Mouse (Mus musculus): ENCODE results near the gene Itpr1. TPM values are rescaled to one million over a fixed set of nuclear protein-coding genes. Genes with fewer than 3 reads are reported as not detected.

Itpr1 gene
- polyA plus RNA-seq, 1 experiment from 2014 or later, result 5.5 TPM

- Histone ChIP-seq H3K36me3 (ENCODE audit: control insufficient read depth, insufficient read depth, low read length) (no peaks in the 10 kb centered on the region), H3K9ac (replicated peaks; ENCODE audit: low read length) (no peak overlapping the region), H3K4me2 (ENCODE audit: low read length) (no peak overlapping the region), H3K9me3 (ENCODE audit: control insufficient read depth, low read length) (no peaks in the 10 kb centered on the region), H3K27ac (replicated peaks; ENCODE audit: low read depth, low read length) (no peak overlapping the region), H3K27me3 (ENCODE audit: control insufficient read depth, insufficient read depth, low read length) (no peaks in the 10 kb centered on the region), H3K4me3 (replicated peaks; ENCODE audit: low read depth, low read length) (no peak overlapping the region), H3K4me1 (ENCODE audit: control insufficient read depth, insufficient read depth, low read length) (peaks cover 16% of the 10 kb centered on the region)
- no peak for ATAC-seq (ENCODE audit: low FRiP score, low TSS enrichment)
- no peak for DNase-seq
- WGBS, result 81% methylated on average over 13 of the region's 13 CpGs
Measured at GRCm38 (mm10) chr6:108252565-108253360, 39.9 kb downstream of the Itpr1 start.

DNA sequence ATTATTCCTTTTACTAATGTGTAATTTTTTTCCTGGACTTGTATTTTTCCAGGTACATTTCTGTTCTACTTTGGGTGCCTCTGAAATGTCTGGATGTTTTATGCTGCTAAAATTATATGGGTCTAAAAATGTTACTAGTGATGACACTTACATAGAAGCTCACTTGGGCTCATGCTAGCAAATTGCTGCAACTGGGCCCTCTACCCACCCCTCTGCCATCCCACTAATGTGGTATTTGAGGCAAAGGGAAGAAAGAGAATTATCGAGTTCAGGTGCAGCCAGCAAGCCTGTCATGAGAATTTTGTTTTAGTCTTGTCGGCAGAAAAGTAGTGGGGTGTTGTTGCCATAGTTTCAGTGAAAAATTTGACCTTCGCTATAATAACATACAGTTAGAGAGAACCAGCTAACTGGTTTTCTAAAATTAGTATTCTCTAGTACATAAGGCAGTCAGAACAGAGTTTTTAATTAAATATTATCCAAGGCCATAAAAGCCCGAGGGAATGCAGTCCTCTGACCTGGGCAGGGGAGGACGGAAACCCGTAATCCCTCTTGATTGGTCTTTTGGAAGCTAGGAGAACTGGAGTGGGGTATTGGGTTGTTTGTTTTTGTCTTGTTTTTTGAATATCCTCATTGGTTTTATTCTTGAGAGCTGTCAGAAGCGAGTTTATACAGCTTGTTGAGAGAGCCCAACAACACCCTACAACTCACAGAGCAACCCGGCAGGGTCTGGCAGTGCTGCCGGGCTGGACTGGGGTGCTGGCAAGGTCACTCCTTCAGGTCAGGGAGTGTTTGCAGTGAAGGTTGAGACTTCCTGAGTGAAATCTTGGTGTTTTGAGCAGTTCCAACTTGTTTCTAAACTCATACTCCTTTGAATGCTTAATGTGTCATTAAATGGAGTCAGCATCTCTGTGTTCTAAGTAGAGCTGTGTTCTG is 41.5 kb downstream of the Itpr1 start:
- DNase-seq (no peak), ATAC-seq (ENCODE audit: low FRiP score, low TSS enrichment) (no peak)
- no peaks in the 10 kb centered on the region for H3K9me3 ChIP-seq (ENCODE audit: control insufficient read depth, low read length)
- no peaks in the 10 kb centered on the region for H3K27me3 ChIP-seq (ENCODE audit: control insufficient read depth, insufficient read depth, low read length)
- WGBS, result 78% methylated on average over 9 of the region's 9 CpGs
- no peak overlapping the region for H3K27ac ChIP-seq (replicated peaks; ENCODE audit: low read depth, low read length)
- H3K36me3 ChIP-seq (ENCODE audit: control insufficient read depth, insufficient read depth, low read length), result no peaks in the 10 kb centered on the region
- no peak overlapping the region for H3K9ac ChIP-seq (replicated peaks; ENCODE audit: low read length)
- peaks cover 6% of the 10 kb centered on the region for H3K4me1 ChIP-seq (ENCODE audit: control insufficient read depth, insufficient read depth, low read length)
- H3K4me2 ChIP-seq (ENCODE audit: low read length), result no peak overlapping the region
- no peak overlapping the region for H3K4me3 ChIP-seq (replicated peaks; ENCODE audit: low read depth, low read length)

DNA sequence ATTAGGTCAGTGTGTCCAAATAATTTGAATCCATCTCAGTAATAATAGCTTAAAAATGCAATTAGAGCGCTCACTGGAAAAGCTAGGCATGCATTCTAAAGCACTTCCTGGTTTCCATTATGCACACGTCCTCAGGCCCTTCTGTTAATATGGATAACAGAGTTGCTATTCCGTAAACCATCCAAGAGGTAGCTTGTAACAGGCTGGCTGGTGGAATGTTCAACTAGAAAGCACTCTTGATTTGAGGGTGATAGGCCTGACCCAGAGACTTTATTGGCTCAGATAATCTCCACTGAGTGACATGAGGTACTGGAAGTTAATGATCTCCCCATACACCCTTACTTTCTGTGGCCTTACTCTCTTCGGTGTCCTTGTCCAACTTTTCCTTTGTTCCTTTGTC is 43.0 kb downstream of the Itpr1 start:
- 71% methylated on average over 4 of the region's 4 CpGs for WGBS
- ATAC-seq (ENCODE audit: low FRiP score, low TSS enrichment) (no peak), DNase-seq (no peak)
- no peak overlapping the region for H3K27ac ChIP-seq (replicated peaks; ENCODE audit: low read depth, low read length)
- no peaks in the 10 kb centered on the region for H3K9me3 ChIP-seq (ENCODE audit: control insufficient read depth, low read length)
- no peak overlapping the region for H3K4me2 ChIP-seq (ENCODE audit: low read length)
- no peaks in the 10 kb centered on the region for H3K27me3 ChIP-seq (ENCODE audit: control insufficient read depth, insufficient read depth, low read length)
- no peaks in the 10 kb centered on the region for H3K36me3 ChIP-seq (ENCODE audit: control insufficient read depth, insufficient read depth, low read length)
- no peak overlapping the region for H3K9ac ChIP-seq (replicated peaks; ENCODE audit: low read length)
- H3K4me3 ChIP-seq (replicated peaks; ENCODE audit: low read depth, low read length), result no peak overlapping the region
- H3K4me1 ChIP-seq (ENCODE audit: control insufficient read depth, insufficient read depth, low read length), result no peaks in the 10 kb centered on the region

- H3K36me3 ChIP-seq (ENCODE audit: control insufficient read depth, insufficient read depth, low read length), result no peaks in the 10 kb centered on the region
- no peak overlapping the region for H3K9ac ChIP-seq (replicated peaks; ENCODE audit: low read length)
- no peaks in the 10 kb centered on the region for H3K4me1 ChIP-seq (ENCODE audit: control insufficient read depth, insufficient read depth, low read length)
- DNase-seq (no peak), ATAC-seq (ENCODE audit: low FRiP score, low TSS enrichment) (no peak)
- H3K4me2 ChIP-seq (ENCODE audit: low read length), result no peak overlapping the region
- H3K27ac ChIP-seq (replicated peaks; ENCODE audit: low read depth, low read length), result no peak overlapping the region
- H3K27me3 ChIP-seq (ENCODE audit: control insufficient read depth, insufficient read depth, low read length), result no peaks in the 10 kb centered on the region
- WGBS, result 84% methylated on average over 3 of the region's 3 CpGs
- no peak overlapping the region for H3K4me3 ChIP-seq (replicated peaks; ENCODE audit: low read depth, low read length)
- H3K9me3 ChIP-seq (ENCODE audit: control insufficient read depth, low read length), result no peaks in the 10 kb centered on the region
Measured at GRCm38 (mm10) chr6:108257225-108257624, 44.3 kb downstream of the Itpr1 start.

GRCm38 (mm10) chr6:108258631-108259030 is 45.7 kb downstream of the Itpr1 start:
- no peak overlapping the region for H3K9ac ChIP-seq (replicated peaks; ENCODE audit: low read length)
- no peaks in the 10 kb centered on the region for H3K4me1 ChIP-seq (ENCODE audit: control insufficient read depth, insufficient read depth, low read length)
- ATAC-seq (ENCODE audit: low FRiP score, low TSS enrichment) (no peak), DNase-seq (no peak)
- no peaks in the 10 kb centered on the region for H3K27me3 ChIP-seq (ENCODE audit: control insufficient read depth, insufficient read depth, low read length)
- H3K36me3 ChIP-seq (ENCODE audit: control insufficient read depth, insufficient read depth, low read length), result no peaks in the 10 kb centered on the region
- H3K4me2 ChIP-seq (ENCODE audit: low read length), result no peak overlapping the region
- WGBS, result 54% methylated on average over 2 of the region's 2 CpGs
- no peaks in the 10 kb centered on the region for H3K9me3 ChIP-seq (ENCODE audit: control insufficient read depth, low read length)
- H3K27ac ChIP-seq (replicated peaks; ENCODE audit: low read depth, low read length), result no peak overlapping the region
- H3K4me3 ChIP-seq (replicated peaks; ENCODE audit: low read depth, low read length), result no peak overlapping the region

DNA sequence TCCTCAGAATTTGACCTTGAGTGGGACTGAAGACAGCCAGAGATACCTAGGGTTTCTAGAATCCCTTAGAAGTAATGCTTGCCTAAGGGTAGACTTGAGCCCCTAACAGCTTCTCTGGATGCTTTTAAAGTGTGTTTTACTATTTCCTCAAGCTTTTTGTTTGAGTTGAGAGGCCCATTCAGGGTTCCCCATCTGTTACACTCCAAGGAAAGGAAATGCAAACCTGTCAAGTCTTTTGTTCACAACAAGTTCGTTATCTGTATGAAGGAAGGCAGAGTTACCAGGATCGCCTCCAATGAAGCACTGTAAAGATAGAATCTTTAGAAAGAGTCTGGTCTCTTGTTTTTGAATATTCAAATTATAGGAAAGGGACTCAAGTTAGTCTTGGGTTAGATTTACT is 46.8 kb downstream of the Itpr1 start:
- DNase-seq (no peak), ATAC-seq (ENCODE audit: low FRiP score, low TSS enrichment) (no peak)
- H3K4me3 ChIP-seq (replicated peaks; ENCODE audit: low read depth, low read length), result no peak overlapping the region
- no peaks in the 10 kb centered on the region for H3K36me3 ChIP-seq (ENCODE audit: control insufficient read depth, insufficient read depth, low read length)
- no peaks in the 10 kb centered on the region for H3K4me1 ChIP-seq (ENCODE audit: control insufficient read depth, insufficient read depth, low read length)
- H3K9me3 ChIP-seq (ENCODE audit: control insufficient read depth, low read length), result no peaks in the 10 kb centered on the region
- H3K4me2 ChIP-seq (ENCODE audit: low read length), result no peak overlapping the region
- 41% methylated on average over 2 of the region's 2 CpGs for WGBS
- H3K27me3 ChIP-seq (ENCODE audit: control insufficient read depth, insufficient read depth, low read length), result no peaks in the 10 kb centered on the region
- H3K27ac ChIP-seq (replicated peaks; ENCODE audit: low read depth, low read length), result no peak overlapping the region
- no peak overlapping the region for H3K9ac ChIP-seq (replicated peaks; ENCODE audit: low read length)

- Histone ChIP-seq H3K9ac (replicated peaks; ENCODE audit: low read length) (no peak overlapping the region), H3K9me3 (ENCODE audit: control insufficient read depth, low read length) (no peaks in the 10 kb centered on the region), H3K4me3 (replicated peaks; ENCODE audit: low read depth, low read length) (no peak overlapping the region), H3K4me2 (ENCODE audit: low read length) (no peak overlapping the region), H3K36me3 (ENCODE audit: control insufficient read depth, insufficient read depth, low read length) (no peaks in the 10 kb centered on the region), H3K27ac (replicated peaks; ENCODE audit: low read depth, low read length) (no peak overlapping the region), H3K27me3 (ENCODE audit: control insufficient read depth, insufficient read depth, low read length) (no peaks in the 10 kb centered on the region), H3K4me1 (ENCODE audit: control insufficient read depth, insufficient read depth, low read length) (no peaks in the 10 kb centered on the region)
- 87% methylated on average over 3 of the region's 3 CpGs for WGBS
- no peak for DNase-seq
- no peak for ATAC-seq (ENCODE audit: low FRiP score, low TSS enrichment)
Measured at GRCm38 (mm10) chr6:108261506-108261905, 48.6 kb downstream of the Itpr1 start.

DNA sequence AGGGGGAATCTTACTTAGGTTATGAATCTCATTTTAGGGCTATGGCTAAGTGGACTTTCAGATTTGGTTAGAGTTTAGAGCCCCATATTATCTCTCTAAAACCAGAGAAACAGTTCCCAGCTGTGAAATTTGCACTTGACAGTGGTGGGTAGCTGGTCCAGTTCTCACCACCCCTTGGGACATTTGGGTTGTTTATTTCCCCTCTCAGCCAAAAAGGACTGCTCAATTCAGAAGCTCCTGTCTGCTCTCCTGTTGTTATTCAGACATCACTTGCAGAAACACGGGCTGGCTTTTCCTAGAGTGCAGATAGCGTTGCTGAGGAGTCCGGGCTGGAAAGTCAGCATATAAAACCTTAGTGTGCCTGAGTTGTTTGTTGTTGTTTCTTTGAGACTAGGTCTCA is 51.3 kb downstream of the Itpr1 start:
- WGBS, result 91% methylated on average over 3 of the region's 3 CpGs
- Histone ChIP-seq H3K4me3 (replicated peaks; ENCODE audit: low read depth, low read length) (no peak overlapping the region), H3K4me1 (ENCODE audit: control insufficient read depth, insufficient read depth, low read length) (no peaks in the 10 kb centered on the region), H3K9me3 (ENCODE audit: control insufficient read depth, low read length) (no peaks in the 10 kb centered on the region), H3K4me2 (ENCODE audit: low read length) (no peak overlapping the region), H3K27ac (replicated peaks; ENCODE audit: low read depth, low read length) (no peak overlapping the region), H3K27me3 (ENCODE audit: control insufficient read depth, insufficient read depth, low read length) (no peaks in the 10 kb centered on the region), H3K36me3 (ENCODE audit: control insufficient read depth, insufficient read depth, low read length) (no peaks in the 10 kb centered on the region), H3K9ac (replicated peaks; ENCODE audit: low read length) (no peak overlapping the region)
- no peak for ATAC-seq (ENCODE audit: low FRiP score, low TSS enrichment)
- DNase-seq, result no peak
